Mouse (Mus musculus): ENCODE results near the gene Rplp1.

The Rplp1 gene

DNA sequence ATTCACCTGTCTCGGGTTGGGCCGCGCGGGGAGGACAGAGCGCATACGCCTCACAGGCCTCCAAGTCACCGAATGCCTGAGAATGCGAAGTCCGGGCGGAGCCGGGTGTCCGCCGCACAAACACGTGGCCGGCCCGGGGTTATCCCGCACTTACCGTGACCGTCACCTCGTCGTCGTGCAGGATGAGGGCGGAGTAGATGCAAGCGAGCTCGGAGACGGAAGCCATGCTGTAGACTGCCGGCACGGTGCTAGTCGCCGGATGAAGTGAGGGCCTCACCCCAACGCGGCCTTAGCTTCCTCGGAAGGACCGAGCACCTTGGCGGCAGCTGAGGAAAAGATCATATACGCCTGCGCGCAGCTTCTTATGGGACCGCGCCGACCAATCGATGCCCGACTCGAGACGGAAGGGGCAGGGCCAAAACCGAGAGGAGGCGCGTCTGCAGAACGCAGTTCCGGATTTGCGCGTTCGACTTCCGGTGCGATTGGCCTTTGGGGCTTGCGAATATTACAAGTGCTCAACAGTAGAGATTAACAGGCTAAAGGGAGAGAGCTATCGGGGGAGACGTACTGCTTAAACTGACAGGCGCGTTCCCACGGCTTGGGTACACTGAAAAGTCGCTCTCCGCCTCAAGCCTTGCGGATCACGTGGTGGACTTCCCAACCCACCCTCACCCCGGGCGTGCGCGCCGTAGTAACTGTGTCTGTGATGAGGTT lies at the start of gene Rplp1:
Gene Rplp1 (minus strand): TSS at position 340 of the 714 bp plus-strand sequence.
- DNase-seq (ENCODE audit: low read depth, low spot score) = peak; percentile 96

DNA sequence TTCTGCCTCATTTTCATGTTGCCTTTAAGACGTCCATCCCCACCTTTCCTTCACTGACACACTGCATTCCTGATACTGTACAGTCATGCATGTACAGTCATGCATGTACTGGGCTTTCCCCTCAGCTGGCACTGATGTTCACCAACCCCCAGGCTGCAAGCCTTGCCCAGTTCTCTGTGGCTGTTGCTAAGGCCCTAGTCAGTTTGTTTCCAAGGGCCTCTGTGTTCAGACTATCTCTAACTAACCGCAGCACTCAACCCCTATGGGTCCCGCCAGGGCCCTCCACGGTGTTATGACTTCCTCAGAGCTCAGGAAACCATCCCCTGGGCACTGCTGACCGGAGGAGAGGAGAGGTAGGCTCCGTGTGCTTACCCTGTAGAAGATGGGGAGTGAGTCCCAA lies 49.0 kb upstream of the Rplp1 start:
- no peak for DNase-seq (ENCODE audit: low read depth, low spot score)

DNA sequence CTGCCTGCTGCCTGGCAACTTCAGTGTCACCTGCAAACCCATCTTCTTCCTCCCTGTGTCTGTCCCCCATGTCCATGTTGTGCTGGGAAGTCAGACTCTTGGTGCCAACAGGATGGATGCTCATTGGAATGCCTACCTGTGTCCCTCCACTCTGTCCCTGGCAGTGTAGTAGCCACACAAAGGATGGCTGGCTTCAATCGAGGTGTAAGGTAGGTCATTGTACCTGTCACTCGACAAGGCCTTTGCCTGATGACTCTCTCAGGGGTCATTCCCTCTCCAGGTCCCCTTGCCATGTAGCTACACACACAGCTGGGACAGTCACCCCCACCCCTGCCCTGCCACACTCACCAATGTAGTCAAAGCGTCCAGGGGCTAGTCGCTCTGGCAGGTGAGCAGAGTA lies 46.8 kb upstream of the Rplp1 start:
- no peak for DNase-seq (ENCODE audit: low read depth, low spot score)

DNA sequence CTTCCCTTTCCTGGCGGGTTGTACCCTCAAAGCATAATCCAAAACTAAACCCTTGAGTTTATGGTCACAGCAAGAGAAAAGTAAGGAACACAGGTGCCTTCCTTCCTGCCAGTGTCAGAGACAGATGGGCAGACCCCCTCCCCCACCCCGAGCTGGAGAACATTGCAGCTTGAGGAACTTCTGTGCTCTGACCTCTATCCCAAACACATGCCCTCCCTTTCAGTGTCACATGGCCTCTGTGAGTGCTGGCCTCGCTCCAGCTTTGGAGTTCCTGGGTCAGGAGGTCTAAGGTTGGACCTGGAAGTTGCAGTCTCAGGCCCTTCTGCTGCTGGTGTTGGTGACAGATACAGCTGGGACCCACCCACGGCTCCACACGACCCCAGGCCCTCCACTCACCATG lies 46.4 kb upstream of the Rplp1 start:
- DNase-seq (ENCODE audit: low read depth, low spot score) = no peak

DNA sequence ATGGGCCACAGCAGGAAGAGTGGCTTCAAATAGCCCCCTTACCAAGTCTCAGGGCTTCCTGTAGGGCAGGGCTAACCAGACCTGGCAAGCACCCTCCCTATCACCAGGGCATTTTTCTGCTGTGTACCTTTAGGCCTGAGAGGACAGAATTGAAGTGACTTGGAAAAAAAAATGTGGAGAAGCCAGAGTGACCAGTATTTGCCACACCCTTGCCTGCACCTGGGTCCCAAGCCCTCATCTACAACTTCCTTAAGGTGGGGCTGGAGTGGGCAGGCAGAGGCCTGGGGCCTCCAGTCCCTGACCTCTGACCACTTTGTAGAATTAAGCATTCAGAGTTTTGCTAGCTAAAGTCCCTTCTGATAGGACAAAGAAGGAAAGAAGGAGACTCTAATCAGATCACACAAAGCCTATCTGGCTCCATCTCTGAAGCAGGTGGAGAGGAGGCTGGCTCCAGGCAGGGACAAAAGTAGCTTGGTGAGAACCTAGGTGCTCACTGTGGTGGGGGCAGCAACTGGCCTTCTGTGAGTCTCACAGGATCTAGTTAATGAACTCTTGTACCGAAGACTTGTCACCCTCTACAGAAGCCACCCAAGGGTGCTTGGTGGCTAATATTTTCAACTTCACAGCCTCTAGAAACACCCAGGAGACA lies 45.7 kb upstream of the Rplp1 start:
- no peak for DNase-seq (ENCODE audit: low read depth, low spot score)

DNA sequence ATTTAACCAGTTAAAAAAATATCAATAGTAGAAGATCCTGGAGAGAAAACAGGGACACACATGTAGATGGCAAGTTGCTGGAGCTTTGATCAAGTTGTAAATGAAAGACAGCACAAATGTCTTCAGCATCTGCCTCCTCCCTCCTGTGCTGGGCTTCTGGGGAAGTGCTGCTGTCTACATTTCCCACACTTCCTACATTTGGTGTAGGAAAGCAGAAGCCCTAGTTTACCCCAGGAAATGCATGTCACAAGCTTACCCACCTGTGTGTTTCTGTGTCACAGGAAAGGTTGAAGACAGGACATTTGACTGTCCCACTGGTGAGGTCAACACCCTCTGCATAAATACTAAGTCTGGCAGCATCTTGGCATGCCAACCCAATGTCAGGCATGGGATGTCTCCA lies 40.4 kb upstream of the Rplp1 start:
- no peak for DNase-seq (ENCODE audit: low read depth, low spot score)

DNA sequence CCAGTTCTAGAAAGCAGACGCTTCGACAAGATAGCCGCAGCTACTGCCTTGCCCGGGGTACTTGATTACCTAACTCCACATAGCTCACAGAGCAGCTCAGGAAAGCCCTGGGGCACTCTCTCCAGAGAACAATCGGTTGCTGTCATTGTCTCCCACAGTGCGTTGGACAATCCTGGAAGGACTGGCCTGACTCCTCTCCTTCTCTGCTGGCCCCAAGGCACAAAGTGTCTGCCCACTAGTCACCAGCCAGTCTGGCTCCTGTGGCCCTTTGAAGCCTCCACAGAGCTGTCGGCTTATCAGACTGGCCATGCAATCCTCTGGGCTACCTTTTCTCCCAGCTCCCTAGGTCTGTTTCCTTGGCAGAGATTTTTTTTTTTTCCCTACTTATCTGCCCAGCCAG lies 37.9 kb upstream of the Rplp1 start:
- no peak for DNase-seq (ENCODE audit: low read depth, low spot score)

DNA sequence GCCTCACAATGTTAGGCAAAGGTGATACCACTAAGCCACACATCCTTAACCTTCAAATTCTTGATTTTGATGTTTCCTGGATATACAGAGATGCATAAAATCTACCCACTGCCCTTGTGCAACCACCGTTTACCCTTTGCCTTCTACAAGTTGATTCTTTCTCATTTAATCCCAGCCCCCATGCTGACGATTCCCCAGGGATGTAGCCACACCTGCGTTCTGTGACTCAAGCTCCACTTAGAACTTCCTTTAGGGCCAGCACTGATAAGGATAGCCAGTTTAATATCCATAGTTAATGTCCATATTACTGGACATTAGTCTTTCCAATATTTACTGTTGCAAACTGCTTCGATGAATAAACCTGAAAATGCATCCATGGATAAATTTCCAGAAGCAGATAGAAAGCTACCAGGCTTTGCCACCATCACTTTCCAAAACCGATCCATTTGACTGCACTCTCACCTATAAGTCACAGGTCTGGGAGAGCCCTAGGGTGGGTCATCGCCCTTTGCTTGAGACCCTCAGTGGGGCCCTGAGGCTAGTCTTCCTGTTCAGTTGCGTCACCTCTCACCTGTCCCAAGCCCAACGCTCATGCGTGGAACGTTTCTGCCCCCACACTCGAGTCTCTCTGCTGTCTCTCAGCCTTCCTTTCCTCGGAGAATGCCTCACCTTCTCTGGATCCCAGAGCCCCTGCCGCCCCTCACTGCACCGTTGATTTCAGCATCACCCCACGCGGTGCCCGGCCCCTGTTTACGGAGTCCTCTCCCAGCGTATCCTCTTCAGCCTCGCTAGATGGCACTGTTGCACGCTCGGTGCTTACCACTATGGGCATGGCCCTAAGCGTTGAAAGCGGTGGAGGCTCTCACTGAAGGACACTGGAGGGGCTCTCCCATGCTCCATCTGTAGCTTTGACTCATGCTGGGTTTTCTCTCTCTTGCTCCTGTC lies 33.3 kb upstream of the Rplp1 start:
- DNase-seq (ENCODE audit: low read depth, low spot score) = peak; percentile 92

DNA sequence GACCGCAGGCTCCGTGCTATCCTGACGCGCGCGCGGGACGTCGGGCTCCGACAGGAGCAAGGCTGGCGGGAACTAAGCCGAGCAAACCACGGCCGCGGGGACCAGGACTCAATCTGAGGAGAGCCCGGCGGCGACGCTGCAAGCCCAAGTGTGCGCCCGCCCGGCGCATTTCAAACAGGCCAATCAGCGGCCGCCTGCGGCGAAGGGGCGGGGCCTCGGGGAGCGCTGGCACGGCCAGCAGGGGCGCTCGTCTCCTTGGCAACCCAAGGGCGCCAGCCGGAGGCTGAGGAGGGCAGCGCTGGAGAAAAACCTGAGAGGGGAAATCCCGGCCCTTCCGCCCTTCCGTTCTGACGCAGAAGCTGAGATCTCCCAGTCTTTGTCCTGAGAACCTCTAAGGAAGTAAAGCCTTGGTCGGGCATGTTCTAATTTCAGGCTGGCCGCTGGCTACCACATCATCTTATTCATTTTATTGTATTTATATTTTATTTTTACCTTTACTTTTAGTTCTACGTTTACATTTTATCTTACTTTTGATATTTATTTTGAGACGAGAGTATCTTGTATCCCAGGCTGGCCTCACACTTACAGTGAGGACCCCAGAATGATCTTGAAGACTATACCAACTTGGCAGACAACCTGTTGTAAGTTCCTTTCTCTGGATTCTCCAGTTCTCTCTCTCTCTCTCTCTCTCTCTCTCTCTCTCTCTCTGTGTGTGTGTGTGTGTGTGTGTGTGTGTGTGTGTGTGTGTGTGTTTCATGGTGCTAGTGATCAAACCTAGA lies 32.5 kb upstream of the Rplp1 start, which contains the start of gene Kif23:
Gene Kif23 (minus strand): TSS at position 152 of the 779 bp plus-strand sequence.
- DNase-seq (ENCODE audit: low read depth, low spot score) = peak; percentile 98

DNA sequence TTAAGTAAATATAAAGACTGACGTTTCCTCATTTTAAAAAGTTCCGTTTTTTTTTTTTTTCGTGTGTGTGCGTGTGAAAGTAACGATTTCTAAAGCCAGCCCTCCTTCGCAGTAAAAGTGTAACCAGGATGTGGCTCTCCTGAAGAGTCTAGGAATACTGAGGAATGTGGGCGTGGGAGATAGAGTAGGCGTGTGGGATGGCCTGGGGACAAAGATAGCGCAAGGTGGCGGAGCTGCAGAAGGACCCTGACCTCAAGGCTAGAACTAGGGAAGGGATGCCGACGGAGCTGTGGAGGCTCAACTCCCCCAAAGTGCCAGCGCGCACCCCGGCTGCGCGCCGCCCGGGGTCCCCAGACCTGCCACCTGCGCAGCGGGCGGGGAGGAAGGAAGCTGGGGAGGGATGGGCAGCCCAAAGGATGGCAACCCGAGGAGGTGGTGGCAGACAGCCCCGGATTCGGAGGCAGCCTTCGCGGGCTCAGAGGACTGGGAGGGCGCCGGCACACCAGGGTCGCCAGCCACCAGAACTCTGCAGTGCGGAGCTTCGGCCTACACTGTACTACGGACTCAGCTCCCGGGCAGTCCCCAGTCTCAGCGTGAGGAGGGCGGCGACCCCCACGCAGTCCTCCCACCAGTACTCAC lies 31.8 kb upstream of the Rplp1 start:
- DNase-seq (ENCODE audit: low read depth, low spot score) = peak; percentile 35

DNA sequence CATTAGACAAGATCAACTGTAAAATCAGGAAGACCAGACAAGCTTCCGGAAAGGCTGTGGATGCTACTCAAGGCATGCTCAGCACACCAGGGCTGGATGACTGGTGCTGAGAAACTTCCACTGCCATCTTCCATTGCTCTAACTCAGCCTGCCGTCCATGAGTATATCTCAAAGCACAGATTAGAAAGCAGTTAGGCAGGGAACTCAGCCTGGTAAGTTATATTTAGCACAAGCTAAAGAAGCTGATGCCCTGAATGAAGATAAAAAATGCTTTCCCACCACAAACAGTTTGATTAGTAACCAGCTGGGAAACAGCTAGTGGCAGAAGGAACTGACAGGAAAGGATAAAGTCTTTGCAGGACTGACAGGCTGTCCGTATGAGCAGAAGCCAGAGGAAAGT lies 26.7 kb upstream of the Rplp1 start:
- no peak for DNase-seq (ENCODE audit: low read depth, low spot score)

DNA sequence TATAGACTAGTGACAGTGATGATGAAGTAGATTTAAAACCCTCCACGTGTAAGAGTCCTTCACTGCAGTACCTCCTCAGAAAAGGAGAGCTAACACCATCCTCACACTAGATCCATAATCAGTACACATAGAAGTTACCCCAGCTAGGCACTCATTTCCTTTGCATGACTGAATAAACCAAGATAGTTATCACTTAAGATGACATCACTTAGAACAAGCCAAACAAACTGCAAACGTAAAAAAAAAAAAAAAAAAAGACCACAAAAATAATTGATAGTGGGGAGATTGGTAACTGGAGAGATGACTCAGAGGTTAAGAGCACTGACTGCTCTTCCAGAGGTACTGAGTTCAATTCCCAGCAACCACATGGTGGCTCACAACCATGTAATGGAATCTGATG lies 19.0 kb upstream of the Rplp1 start:
- DNase-seq (ENCODE audit: low read depth, low spot score) = no peak

DNA sequence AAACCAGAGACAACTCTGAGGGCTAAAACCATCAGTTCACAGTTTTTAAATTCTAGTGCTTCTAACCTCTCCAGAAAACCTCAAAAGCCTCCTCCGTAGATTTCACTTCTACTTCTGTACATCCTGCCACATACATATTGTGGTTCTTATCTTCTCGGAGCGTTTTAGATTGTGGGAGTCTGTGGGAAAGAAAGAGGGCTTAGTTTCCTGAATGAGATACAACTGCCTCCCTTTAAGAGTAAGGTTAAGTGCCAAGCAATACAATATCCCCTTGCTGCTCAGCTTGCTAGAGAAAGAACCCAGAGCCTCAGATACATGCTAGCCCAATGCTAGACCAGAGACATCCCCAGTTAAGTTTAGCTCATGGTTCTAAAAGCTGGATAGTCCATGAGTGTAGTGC lies 17.7 kb upstream of the Rplp1 start:
- no peak for DNase-seq (ENCODE audit: low read depth, low spot score)

DNA sequence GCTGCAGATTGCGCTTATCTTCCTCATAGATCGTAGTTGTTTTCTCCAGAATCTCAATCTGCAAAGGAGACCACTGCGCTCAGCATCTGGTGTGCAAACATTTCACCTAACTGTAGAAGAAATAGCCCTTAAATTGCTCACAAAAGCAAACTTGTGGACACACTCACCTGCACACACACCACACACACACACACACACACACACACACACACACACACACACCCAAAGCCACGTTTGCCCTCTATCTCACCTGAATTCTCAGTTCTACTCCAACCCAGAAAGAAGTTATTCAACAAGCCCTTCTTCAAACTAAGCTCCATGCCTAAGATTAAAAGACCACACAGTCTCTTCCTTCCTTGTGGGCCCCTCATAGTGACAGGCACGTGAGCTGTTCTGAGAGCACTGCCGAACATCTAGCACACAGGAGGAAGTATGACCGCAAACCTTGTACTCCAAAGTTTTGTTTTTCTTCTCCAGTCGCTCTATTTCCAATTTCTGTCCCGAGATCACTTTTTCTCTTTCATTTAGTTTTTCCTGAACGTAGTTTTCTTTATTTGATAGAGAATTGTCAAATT lies 10.8 kb upstream of the Rplp1 start:
- no peak for DNase-seq (ENCODE audit: low read depth, low spot score)

DNA sequence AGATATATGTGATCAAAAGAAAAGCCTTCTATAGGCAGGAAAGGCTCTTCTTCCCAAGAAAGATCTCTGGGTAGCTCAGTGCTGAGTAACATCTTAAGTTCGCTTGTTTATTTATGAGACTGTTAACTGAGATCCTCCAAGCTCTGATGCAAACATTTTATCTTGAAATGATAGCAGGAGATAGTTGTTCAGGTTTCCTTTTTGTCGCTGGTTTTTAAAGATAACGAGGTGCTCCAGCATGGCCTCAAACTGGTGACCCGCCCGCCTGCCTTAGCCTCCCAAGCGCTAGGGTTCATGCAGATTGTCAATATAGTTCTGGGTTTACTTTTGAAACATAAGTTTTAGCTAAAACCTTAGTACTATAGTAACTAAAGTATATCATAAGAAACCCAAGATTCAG lies 6.0 kb upstream of the Rplp1 start:
- no peak for DNase-seq (ENCODE audit: low read depth, low spot score)

DNA sequence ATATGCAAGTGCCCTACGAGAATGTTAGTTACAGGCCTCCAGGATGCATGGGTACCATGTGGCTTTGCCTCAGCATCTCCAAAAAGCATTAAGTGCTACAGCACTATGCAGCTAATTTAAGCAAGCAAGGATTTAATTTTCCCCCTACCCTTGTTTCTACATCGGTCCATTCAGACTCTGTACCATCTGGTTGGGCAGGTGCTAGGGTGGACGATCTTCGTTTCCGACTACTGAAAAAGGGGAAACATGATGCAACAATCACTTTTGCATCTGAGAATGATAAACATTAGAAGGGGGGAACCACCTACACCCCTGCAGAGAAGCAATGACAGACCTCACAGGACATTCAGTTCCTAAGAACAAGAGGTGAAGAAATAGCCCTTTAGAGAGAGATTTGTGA lies 5.1 kb upstream of the Rplp1 start:
- no peak for DNase-seq (ENCODE audit: low read depth, low spot score)

DNA sequence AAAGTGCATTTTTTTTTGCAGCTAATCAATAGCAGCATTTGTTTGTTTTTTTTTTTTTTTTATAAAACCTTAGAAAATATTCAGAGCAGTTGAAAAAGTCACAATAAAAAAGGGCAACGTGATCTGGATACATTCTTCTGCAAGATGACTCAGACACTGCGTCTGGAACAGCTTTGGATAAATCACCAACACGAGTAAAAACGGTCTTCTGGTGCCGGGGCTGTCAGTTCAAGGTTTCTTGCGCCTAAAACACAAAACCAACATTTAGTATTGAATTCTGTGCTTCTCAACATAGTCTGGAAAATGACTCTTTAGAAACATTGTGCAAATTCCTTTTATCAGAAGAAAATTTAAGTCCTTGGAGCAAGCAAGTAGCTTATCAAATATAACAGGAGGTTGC lies 3.1 kb upstream of the Rplp1 start:
- DNase-seq (ENCODE audit: low read depth, low spot score) = no peak

DNA sequence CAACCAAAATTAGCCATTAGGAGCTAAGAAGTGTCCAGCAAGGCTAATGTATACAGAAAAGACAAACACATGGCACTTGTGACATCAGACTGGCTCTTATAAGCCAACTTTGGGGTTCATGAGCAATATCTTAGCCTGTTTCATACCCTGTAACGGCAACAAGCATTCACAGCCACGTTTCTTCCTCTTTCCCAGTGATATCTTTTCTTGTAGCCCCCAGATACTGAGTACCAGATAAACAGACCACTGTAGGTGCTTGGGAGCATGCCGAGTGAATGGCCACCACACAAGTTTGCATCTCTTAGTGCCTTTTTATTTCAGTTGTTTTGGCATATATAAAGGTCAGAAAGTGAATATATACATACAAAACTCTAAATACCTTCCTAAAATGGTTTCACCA lies 2.6 kb upstream of the Rplp1 start:
- no peak for DNase-seq (ENCODE audit: low read depth, low spot score)

DNA sequence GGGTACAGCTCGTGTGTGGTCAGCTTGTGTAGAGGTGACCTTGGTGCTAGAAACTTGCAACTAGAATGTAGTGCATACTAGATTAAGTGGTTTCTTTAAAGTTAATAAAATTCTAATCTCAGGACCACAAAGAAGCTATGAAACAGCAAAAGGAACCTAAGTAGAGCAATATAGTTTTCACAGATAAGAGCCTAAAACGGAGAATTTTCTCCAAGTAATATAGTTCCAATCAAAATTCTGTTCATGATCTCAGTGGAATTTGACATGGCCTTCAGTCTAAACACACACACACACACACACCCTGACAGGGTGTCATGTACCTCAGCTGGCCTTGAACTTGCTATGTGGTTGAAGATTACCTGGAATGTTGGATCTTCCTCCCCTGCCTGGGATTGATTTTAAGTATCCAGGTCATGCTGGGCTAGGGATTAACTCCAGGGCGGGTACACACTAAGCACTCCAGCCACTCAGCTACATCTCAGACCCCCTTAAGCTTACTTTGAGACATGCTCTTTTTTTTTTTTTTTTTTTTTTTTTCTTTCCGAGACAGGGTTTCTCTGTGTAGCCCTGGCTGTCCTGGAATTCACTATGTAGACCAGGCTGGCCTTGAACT lies 1.2 kb upstream of the Rplp1 start:
- DNase-seq (ENCODE audit: low read depth, low spot score) = no peak

DNA sequence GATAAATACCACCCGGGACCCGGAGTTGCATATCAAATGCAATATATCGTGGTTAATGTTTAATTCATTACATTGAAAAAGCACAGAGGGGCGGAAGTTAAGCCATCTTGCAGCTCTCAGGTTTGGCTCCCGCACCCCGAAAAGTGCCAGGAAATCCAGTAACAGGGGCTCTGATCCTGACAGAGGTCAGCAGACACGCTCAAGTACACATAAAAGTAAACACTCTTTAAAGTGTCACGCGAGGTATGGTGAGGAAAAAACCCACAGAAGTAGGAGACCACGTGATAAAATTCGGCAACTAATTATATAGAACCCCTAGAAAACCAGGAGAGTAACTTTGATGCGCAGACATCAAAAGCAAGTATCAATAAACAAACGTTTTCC lies 567 bp upstream of the Rplp1 start:
- DNase-seq (ENCODE audit: low read depth, low spot score) = no peak
